Mouse (Mus musculus) heart, postnatal 10 days (tissue): ENCODE measurements around the gene Atp5b. TPM values are rescaled to one million over a fixed set of nuclear protein-coding genes. Genes with fewer than 3 reads are reported as not detected.

Source experiments
- microRNA-seq, 2 experiments: library from miRNA; unstranded; fragments of <30 nt; microRNA quantifications; one replicate each; pipeline ENCODE4 v1.2.0; 2022
- total RNA-seq, 2 experiments: library from RNA; stranded (reverse); gene quantifications; 2 replicates each; pipeline ENCODE4 v1.2.3; 2021

The Atp5b gene
- total RNA-seq, 2 experiments from 2014 or later, result 7,591 to 7,651 TPM

Small RNA genes lying within 50 kb of the gene (microRNA-seq; reads per million reads assigned to microRNA genes)
- 30.2 to 42.2 reads per million in 2 experiments for gene Mir677

Other genes starting within 250 kb of the Atp5b start
- not detected for gene Rdh19, start 233.3 kb upstream of the Atp5b start, total RNA-seq
- not detected for gene Rdh16f2, start 216.8 kb upstream of the Atp5b start, total RNA-seq
- not detected for gene Rdh7, start 194.5 kb upstream of the Atp5b start, total RNA-seq
- not detected for gene Sdr9c7, start 184.8 kb upstream of the Atp5b start, total RNA-seq
- not detected for gene Hsd17b6, start 75.7 kb upstream of the Atp5b start, total RNA-seq
- 1 to 10 TPM; 8.2 to 9.6 TPM for gene Prim1, start 68.1 kb upstream of the Atp5b start, total RNA-seq
- 100 to 1,000 TPM; 639 to 645 TPM for gene Naca, start 47.7 kb upstream of the Atp5b start, total RNA-seq
- gene Ptges3, start 24.3 kb upstream of the Atp5b start, total RNA-seq, result 10 to 100 TPM; 91.9 to 99.8 TPM
- 10 to 100 TPM; 26.1 to 27.8 TPM for gene Baz2a, start 8.3 kb downstream of the Atp5b start, total RNA-seq
- 10 to 100 TPM; 82.8 to 91.0 TPM for gene Rbms2, start 97.0 kb downstream of the Atp5b start, total RNA-seq
- under 1 TPM; 0.64 to 0.67 TPM for gene Gls2, start 111.2 kb downstream of the Atp5b start, total RNA-seq
- gene Spryd4, start 128.5 kb downstream of the Atp5b start, total RNA-seq, result 10 to 100 TPM; 42.1 to 44.6 TPM
- not detected for gene Mip, start 142.6 kb downstream of the Atp5b start, total RNA-seq
- 10 to 100 TPM; 11.5 to 17.3 TPM for gene Timeless, start 148.8 kb downstream of the Atp5b start, total RNA-seq
- gene Apon, start 170.8 kb downstream of the Atp5b start, total RNA-seq, result under 1 TPM in 1 of 2 experiments, not detected in 1; 0.20 TPM
- not detected for gene Apof, start 185.4 kb downstream of the Atp5b start, total RNA-seq
- gene Stat2, start 187.3 kb downstream of the Atp5b start, total RNA-seq, result 10 to 100 TPM; 10.0 to 11.5 TPM
- under 1 TPM; 0.50 to 0.87 TPM for gene Il23a, start 215.5 kb downstream of the Atp5b start, total RNA-seq
- 10 to 100 TPM; 16.5 to 17.5 TPM for gene Pan2, start 220.1 kb downstream of the Atp5b start, total RNA-seq
- gene Cnpy2, start 239.2 kb downstream of the Atp5b start, total RNA-seq, result 10 to 100 TPM; 78.3 to 95.1 TPM